Mouse (Mus musculus): ENCODE measurements around the gene Zc3h6. TPM values are rescaled to one million over a fixed set of nuclear protein-coding genes. Genes with fewer than 3 reads are reported as not detected.
A peak's percentile ranks its signal among the peaks of the same experiment; 100 is the strongest.
"Not testable (repeated sequence)": the region's sequence is repeated elsewhere in the genome, so short reads cannot be mapped to it uniquely, and the experiment has no call there.

The Zc3h6 gene
- total RNA-seq, 2 experiments from 2014 or later: 3.2 to 5.5 TPM

- intact Hi-C loops (cut with DNase I): loop anchor here (5.0 kb wide), 3 partner anchors 62 to 248 kb away; no protein-coding TSS in a partner anchor
- DNase-seq: not testable (repeated sequence)
Observed at GRCm38 (mm10) chr2:129008867-129009266, 41.7 kb downstream of the Zc3h6 start.

GRCm38 (mm10) chr2:129020106-129020505 lies 52.9 kb downstream of the Zc3h6 start:
- intact Hi-C loops (cut with DNase I): no loop called here
- DNase-seq: no peak

GRCm38 (mm10) chr2:129024820-129025219 lies 57.6 kb downstream of the Zc3h6 start:
- intact Hi-C loops (cut with DNase I): no loop called here
- DNase-seq: no peak

- DNase-seq: no peak
- intact Hi-C loops (cut with DNase I): no loop called here
Observed at GRCm38 (mm10) chr2:129035381-129035780, 68.2 kb downstream of the Zc3h6 start.

GRCm38 (mm10) chr2:129038426-129038936 lies 71.3 kb downstream of the Zc3h6 start:
- DNase-seq: no peak
- intact Hi-C loops (cut with DNase I): no loop called here

GRCm38 (mm10) chr2:129038937-129039631 lies 71.9 kb downstream of the Zc3h6 start:
- peak; percentile 3 to 12 for DNase-seq
- intact Hi-C loops (cut with DNase I): no loop called here

GRCm38 (mm10) chr2:129040567-129040966 lies 73.4 kb downstream of the Zc3h6 start:
- DNase-seq: no peak
- intact Hi-C loops (cut with DNase I): no loop called here

GRCm38 (mm10) chr2:129046172-129046845 lies 79.1 kb downstream of the Zc3h6 start:
- intact Hi-C loops (cut with DNase I): no loop called here
- peak; percentile 7 to 15 for DNase-seq

GRCm38 (mm10) chr2:129046846-129047196 lies 79.6 kb downstream of the Zc3h6 start:
- intact Hi-C loops (cut with DNase I): no loop called here
- no peak for DNase-seq

GRCm38 (mm10) chr2:129047811-129048210 lies 80.6 kb downstream of the Zc3h6 start, which contains the start of gene Vinac1:
Gene Vinac1 (minus strand): TSS chr2:129048172.
- no peak for DNase-seq
- intact Hi-C loops (cut with DNase I): no loop called here

GRCm38 (mm10) chr2:129052451-129052983 lies 85.3 kb downstream of the Zc3h6 start:
- intact Hi-C loops (cut with DNase I): no loop called here

GRCm38 (mm10) chr2:129055741-129056140 lies 88.5 kb downstream of the Zc3h6 start:
- no peak for DNase-seq
- intact Hi-C loops (cut with DNase I): no loop called here

More at GRCm38 (mm10) chr2:129052451-129052983, 85.3 kb downstream of the Zc3h6 start:
- no peak for DNase-seq

GRCm38 (mm10) chr2:129056597-129056996 lies 89.4 kb downstream of the Zc3h6 start:
- intact Hi-C loops (cut with DNase I): no loop called here
- DNase-seq: peak in 1 of 2 experiments; percentile 25

GRCm38 (mm10) chr2:129057256-129057655 lies 90.1 kb downstream of the Zc3h6 start:
- intact Hi-C loops (cut with DNase I): no loop called here
- no peak for DNase-seq

GRCm38 (mm10) chr2:129057920-129058361 lies 90.7 kb downstream of the Zc3h6 start:
- no peak for DNase-seq
- intact Hi-C loops (cut with DNase I): no loop called here

- intact Hi-C loops (cut with DNase I): loop anchor here (5.0 to 10.0 kb wide), 2 partner anchors 114 to 377 kb away; partner anchors contain the start of gene Anapc1
- DNase-seq: no peak
Observed at GRCm38 (mm10) chr2:129061456-129062059, 94.4 kb downstream of the Zc3h6 start.

- peak; percentile 84 to 87 for DNase-seq
- intact Hi-C loops (cut with DNase I): loop anchor here (5.0 to 10.0 kb wide), 2 partner anchors 98 to 381 kb away; partner anchors contain the start of genes Anapc1, Gm10762 and Zc3h6
Observed at GRCm38 (mm10) chr2:129065437-129066282, 98.5 kb downstream of the Zc3h6 start, which contains the start of gene Ttl. Gene Ttl (plus strand): TSS chr2:129065942.

GRCm38 (mm10) chr2:129066326-129066725 lies 99.1 kb downstream of the Zc3h6 start:
- DNase-seq: peak; percentile 39 to 43
- intact Hi-C loops (cut with DNase I): loop anchor here (5.0 to 10.0 kb wide), 2 partner anchors 99 to 382 kb away; partner anchors contain the start of genes Anapc1, Gm10762 and Zc3h6
